Mouse (Mus musculus) stomach, embryonic 15.5 days (tissue): ENCODE data around the gene Sulf2. TPM values are rescaled to one million over a fixed set of nuclear protein-coding genes. Genes with fewer than 3 reads are reported as not detected.
A peak's percentile ranks its signal among the peaks of the same experiment; 100 is the strongest.

Source experiments
- ATAC-seq: fragments of 200-750 bp; cut with Nextera tagmentation; 2 replicates; pipeline ENCODE4 v1.8.0; 2017; ENCODE audit warnings: low read depth, moderate number of reproducible peaks, moderate TSS enrichment; ENCODE audit not compliant: insufficient read depth, low FRiP score
- H3K27ac ChIP-seq: fragments of 300-500 bp; sonication (generic); 2 replicates; pipeline ENCODE4 v1.5.1; 2015; ENCODE audit warnings: mild to moderate bottlenecking, inconsistent platforms
- H3K27me3 ChIP-seq: fragments of 300-500 bp; sonication (generic); replicated peaks from 2 replicates; pipeline ENCODE4 v1.6.1; 2015; ENCODE audit warnings: inconsistent platforms
- H3K36me3 ChIP-seq: fragments of 300-500 bp; sonication (generic); 2 replicates; pipeline ENCODE4 v1.6.1; 2015; ENCODE audit warnings: inconsistent platforms
- H3K4me1 ChIP-seq: fragments of 300-500 bp; sonication (generic); 2 replicates; pipeline ENCODE4 v1.6.1; 2015; ENCODE audit warnings: inconsistent platforms
- H3K4me2 ChIP-seq: fragments of 300-500 bp; sonication (generic); 2 replicates; pipeline ENCODE4 v1.6.1; 2015; ENCODE audit warnings: mild to moderate bottlenecking, inconsistent platforms
- H3K4me3 ChIP-seq: fragments of 300-500 bp; sonication (generic); replicated peaks from 2 replicates; pipeline ENCODE4 v1.5.1; 2015; ENCODE audit warnings: inconsistent platforms
- H3K9ac ChIP-seq: fragments of 300-500 bp; sonication (generic); 2 replicates; pipeline ENCODE4 v1.6.1; 2015; ENCODE audit warnings: inconsistent platforms
- H3K9me3 ChIP-seq: fragments of 300-500 bp; sonication (generic); 2 replicates; pipeline ENCODE4 v1.6.1; 2016; ENCODE audit warnings: inconsistent platforms
- WGBS: fragments of 180-500 bp; shearing (Covaris S2); methylation state at CpG from one replicate; pipeline ENCODE4 v1.1.7; 2015; 5-methylcytosine and 5-hydroxymethylcytosine counted together
- polyA plus RNA-seq: library from polyadenylated mRNA; unstranded; fragments of >200 nt; fragmentation: Nextera tagmentation; extraction: Ambion mirVana; gene quantifications from 2 replicates; pipeline ENCODE4 v1.2.1, GENCODE M21; 2015

Gene Sulf2
- polyA plus RNA-seq, 1 experiment from 2014 or later, result 121 TPM

DNA sequence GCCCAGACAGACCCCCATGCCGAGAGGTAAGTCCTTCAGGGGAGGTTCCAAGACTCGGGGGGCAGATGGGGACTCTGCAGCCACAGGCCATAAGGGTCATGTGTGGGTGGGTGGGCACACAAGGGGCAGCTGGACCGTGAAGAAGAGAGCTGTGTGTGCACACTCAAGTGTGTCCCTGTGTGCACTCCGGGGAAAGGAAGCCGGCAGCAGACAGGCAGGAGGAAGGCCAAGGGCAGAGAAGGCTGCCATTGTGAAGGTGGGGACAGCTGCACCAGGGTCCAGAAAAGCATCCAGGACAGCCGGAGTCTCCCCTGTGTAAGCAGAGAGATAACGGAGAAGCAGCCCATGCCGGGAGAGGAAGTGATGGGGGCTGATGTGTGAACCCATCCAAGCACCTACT, 44.7 kb downstream of the Sulf2 start:
- Histone ChIP-seq H3K9me3 (no peaks in the 10 kb centered on the region), H3K36me3 (peaks cover 8% of the 10 kb centered on the region; the same call in 1 of the 2 replicates), H3K4me3 (no peak overlapping the region), H3K4me2 (no peak overlapping the region), H3K27me3 (no peaks in the 10 kb centered on the region), H3K27ac (no peak overlapping the region), H3K9ac (no peak overlapping the region), H3K4me1 (peaks cover 11% of the 10 kb centered on the region)
- WGBS, result 86% methylated on average over 8 of the region's 8 CpGs
- no peak for ATAC-seq

DNA sequence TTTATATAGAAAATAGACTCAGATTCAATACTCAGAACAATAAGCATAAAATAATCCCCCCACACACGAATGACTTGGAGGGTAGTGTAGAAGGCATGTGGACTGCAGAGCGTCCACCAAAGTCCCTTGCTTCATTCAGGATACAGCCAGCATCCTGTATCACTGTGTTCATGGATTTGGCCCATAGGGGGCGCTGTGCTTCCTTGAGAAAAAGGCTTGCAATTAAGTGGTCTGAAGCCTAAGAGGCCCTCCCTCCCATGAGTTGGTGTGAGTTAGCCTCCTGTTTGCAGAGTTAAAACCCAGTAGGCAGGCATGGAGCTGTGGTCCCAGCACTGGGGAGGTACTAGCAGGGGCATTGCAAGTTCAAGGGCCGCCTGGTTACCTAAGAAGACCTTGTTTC, 47.1 kb downstream of the Sulf2 start:
- 35% methylated on average over 4 of the region's 4 CpGs for WGBS
- Histone ChIP-seq H3K4me1 (peaks cover 8% of the 10 kb centered on the region), H3K4me3 (no peak overlapping the region), H3K4me2 (no peak overlapping the region), H3K27ac (no peak overlapping the region), H3K9me3 (no peaks in the 10 kb centered on the region), H3K36me3 (no peaks in the 10 kb centered on the region; the same call in 1 of the 2 replicates), H3K9ac (no peak overlapping the region), H3K27me3 (no peaks in the 10 kb centered on the region)
- no peak for ATAC-seq

DNA sequence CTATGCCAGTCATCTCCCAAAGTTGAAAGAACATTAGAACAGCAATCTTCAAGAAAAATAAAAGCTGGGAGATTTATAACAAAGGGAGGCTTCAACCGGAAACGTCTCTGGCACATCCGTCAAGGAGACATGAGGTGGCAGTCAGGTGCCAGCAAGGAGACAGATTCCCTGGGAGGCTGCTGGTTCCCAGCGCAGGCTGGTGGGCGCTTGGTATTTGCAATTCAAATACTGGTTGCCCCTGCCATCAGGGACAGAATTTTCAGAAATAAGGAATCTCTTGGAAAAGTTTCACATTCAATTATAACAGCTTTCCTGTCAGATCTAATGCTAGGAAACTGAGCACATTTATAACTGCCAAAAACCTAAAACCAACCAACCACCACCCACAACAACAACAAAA, 47.6 kb downstream of the Sulf2 start:
- Histone ChIP-seq H3K4me2 (no peak overlapping the region), H3K36me3 (no peaks in the 10 kb centered on the region; the same call in 1 of the 2 replicates), H3K4me1 (peaks cover 8% of the 10 kb centered on the region), H3K4me3 (no peak overlapping the region), H3K9me3 (no peaks in the 10 kb centered on the region), H3K27ac (no peak overlapping the region), H3K27me3 (no peaks in the 10 kb centered on the region), H3K9ac (no peak overlapping the region)
- WGBS, result 77% methylated on average over 5 of the region's 5 CpGs
- no peak for ATAC-seq

DNA sequence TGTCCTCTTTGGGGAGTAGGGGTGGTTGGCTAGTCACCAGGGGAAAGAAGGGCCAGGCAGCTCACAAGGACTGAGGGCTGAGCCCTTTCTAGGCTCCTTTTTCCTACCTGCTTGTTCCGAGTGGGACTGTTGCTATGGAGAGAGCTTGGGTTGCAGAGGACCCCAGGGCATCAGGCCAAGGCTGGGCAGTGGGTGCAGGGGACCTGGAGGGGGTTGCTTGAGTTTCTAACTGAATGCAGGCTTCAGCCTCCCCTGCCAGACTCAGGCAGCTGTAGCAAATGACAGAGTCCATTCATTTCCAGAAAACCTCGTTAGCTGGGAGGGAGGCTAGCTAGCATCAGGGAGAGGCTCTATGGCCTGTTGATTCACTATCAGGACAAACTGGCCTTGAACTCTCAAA, 48.8 kb downstream of the Sulf2 start:
- Histone ChIP-seq H3K4me1 (peaks cover 8% of the 10 kb centered on the region), H3K4me3 (no peak overlapping the region), H3K27ac (peak overlapping the region; percentile 78), H3K27me3 (no peaks in the 10 kb centered on the region), H3K36me3 (no peaks in the 10 kb centered on the region; the same call in 1 of the 2 replicates), H3K4me2 (no peak overlapping the region), H3K9ac (no peak overlapping the region), H3K9me3 (no peaks in the 10 kb centered on the region)
- 55% methylated on average over 2 of the region's 2 CpGs for WGBS
- no peak for ATAC-seq

DNA sequence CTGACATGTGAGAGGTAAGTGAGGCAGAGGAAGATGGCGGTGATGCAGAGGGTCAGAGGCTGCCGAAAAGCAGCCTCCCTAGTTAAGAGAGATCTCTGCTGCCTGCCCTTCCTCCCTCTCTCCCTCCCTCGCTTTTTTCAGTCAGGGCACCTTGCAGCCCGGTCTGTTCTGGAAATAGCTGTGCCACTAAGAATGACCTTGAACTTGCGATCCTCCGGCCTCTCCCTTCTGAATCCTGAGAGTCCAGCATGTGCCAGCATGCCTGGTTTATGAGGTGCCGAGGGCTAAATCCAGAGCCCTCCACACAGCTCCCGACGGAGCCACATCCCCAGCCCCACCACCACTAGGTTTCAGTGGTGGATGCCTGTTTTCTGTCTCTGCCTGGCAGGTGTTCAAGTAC, 49.6 kb downstream of the Sulf2 start:
- 60% methylated on average over 9 of the region's 9 CpGs for WGBS
- Histone ChIP-seq H3K9ac (no peak overlapping the region), H3K27ac (peak overlapping the region; percentile 78), H3K9me3 (no peaks in the 10 kb centered on the region), H3K4me3 (no peak overlapping the region), H3K4me1 (peaks cover 8% of the 10 kb centered on the region), H3K4me2 (no peak overlapping the region), H3K27me3 (no peaks in the 10 kb centered on the region), H3K36me3 (no peaks in the 10 kb centered on the region; the same call in 1 of the 2 replicates)
- no peak for ATAC-seq

DNA sequence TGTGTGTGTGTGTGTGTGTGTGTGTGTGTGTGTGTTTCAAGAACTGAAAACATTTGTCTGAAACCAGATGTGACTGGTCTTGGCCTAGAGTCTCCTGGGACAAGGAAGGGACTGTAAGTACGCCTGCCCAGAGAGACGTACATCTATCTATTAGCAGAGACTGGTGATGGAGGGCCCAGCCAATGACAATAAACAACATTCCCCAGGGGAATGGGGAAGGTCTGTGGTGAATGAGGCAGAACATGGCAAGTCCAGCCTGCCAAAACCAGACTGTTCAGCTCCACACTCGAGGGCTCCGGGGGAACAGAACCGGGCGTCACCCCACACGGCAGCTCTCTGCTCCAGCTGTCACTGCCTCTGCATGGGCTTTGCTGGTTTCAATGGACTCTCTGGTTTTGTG, 52.6 kb downstream of the Sulf2 start:
- no peaks in the 10 kb centered on the region for H3K36me3 ChIP-seq
- 77% methylated on average over 7 of the region's 7 CpGs for WGBS
- no peaks in the 10 kb centered on the region; the same call in 1 of the 2 replicates for H3K4me1 ChIP-seq
- H3K27me3 ChIP-seq, result no peaks in the 10 kb centered on the region
- no peak overlapping the region for H3K4me2 ChIP-seq
- no peak overlapping the region for H3K9ac ChIP-seq
- no peak overlapping the region for H3K4me3 ChIP-seq
- H3K9me3 ChIP-seq, result no peaks in the 10 kb centered on the region
- ATAC-seq, result no peak
- H3K27ac ChIP-seq, result no peak overlapping the region

DNA sequence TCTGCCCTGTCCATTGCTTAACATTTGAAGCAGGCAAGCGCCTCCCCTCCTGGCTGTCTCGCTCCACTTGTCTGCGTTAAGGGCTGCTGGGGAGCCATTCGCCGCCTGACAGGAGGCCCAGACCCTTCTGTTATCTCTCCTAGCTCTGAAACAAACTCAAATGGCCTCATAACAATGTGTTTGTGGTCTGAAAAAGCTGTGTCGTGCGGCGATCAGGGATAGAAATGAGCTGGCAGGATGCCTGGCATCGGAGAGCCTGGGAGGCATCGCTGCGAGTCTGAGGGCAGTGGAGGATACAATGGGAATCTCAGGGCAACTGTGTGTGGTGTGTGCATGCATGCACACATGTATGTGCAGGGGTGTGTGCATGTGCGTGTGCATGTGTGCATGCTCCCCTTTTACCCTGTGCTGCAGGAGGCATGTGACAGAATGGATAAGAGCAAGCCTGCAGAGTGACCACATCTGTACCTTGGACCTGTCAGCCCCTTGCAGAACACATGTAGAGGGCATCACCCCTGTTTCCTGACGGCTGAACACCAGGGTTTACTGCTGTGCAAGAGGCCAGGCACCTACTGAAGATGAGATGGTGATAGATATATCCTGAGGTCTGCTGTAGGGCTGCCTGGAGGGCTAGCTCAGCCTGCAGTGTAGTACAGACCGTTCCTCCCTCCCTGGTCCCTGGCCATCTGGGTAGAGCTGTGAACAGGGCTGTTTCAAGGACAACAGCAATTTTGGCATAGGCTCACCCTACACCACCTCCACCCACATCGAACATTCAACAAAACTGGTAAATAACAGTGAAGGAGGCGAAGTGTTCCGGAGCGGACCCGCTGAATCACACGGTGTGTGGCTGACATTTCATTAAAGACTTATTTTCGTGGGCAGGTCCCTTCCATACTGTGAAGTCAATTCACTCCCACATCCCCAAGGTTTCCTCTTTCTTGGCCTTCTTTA, 54.9 kb downstream of the Sulf2 start:
- H3K9ac ChIP-seq, result no peak overlapping the region
- no peak overlapping the region for H3K27ac ChIP-seq
- no peak for ATAC-seq
- H3K27me3 ChIP-seq, result no peaks in the 10 kb centered on the region
- no peaks in the 10 kb centered on the region; the same call in 1 of the 2 replicates for H3K4me1 ChIP-seq
- 79% methylated on average over 21 of the region's 21 CpGs for WGBS
- H3K9me3 ChIP-seq, result no peaks in the 10 kb centered on the region
- no peak overlapping the region for H3K4me2 ChIP-seq
- no peak overlapping the region for H3K4me3 ChIP-seq
- H3K36me3 ChIP-seq, result no peaks in the 10 kb centered on the region

DNA sequence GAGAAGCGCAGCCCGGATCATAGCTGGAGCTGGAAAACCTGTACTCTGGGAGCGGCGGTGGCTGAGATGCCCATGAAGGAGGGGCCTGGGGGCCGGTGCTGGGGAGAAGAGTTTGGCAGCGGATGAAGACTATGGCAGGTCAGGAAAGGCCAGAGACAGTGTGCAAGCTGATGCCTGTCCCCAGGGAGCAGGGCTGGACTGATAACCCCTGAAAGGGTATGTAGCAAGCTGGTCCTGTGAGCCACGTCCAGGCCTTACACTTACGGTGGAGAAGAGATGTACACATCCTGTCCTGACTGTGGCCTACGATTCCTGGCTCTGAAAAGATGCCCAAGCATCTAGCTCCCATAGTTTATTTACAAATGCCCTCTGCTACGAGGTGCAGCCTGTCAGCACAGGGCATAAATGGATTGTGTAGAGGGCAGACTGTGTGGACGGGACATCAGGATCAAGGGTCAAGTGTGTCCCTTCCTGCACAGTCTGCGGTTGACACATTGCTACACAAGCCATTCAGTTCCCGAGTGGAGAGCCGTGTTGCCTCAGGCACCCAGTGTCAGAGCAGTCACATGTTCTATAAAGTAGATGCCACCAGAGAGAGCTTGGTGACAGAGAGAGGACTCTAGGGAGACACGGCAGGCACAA, 57.0 kb downstream of the Sulf2 start:
- peaks cover 9% of the 10 kb centered on the region; the same call in 1 of the 2 replicates for H3K36me3 ChIP-seq
- no peak overlapping the region for H3K4me3 ChIP-seq
- H3K4me2 ChIP-seq, result no peak overlapping the region
- no peaks in the 10 kb centered on the region for H3K27me3 ChIP-seq
- no peaks in the 10 kb centered on the region; the same call in 1 of the 2 replicates for H3K4me1 ChIP-seq
- 68% methylated on average over 15 of the region's 15 CpGs for WGBS
- no peaks in the 10 kb centered on the region for H3K9me3 ChIP-seq
- no peak for ATAC-seq
- H3K27ac ChIP-seq, result no peak overlapping the region
- no peak overlapping the region for H3K9ac ChIP-seq

DNA sequence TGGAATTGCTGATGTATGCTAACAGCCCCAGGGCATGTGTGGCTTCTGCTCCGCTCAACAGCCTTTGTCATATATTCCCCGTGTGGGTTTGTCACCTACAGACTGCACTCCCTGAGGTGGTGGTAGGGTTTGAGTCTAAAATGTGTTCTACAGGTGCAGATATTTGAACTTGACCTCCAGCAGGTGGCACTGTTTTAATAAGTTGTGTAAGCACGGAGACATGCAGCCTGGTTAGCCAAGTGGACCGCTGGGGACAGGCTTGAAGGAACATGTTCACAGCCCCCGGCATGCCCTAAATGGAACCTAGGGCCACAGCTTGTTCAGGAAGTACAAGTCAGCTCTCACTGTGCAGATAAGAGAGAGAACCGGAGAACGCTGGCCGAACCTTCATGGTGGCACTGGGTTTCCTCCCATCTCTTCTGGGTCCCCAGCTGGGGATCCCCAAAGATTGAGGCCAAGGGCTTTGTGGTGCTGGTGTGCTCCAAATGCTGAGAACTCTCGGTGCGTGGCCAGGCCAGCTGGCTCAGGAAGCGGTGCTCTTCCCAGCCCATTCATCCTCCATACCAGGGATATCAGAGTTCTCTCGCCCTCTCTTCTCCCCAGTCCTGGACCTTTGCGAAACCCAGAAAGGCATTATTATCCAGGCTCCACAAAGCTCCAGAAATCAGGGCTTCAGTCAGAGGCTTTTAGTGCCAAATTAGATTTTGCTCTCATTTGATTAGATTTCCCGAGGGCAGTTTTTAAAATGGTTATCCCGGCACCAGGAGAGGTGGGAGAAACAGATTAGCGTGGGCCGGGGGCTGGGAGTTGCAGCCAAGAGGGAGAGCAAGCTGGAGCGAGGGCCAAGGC, 57.8 kb downstream of the Sulf2 start:
- no peak overlapping the region for H3K4me2 ChIP-seq
- no peak overlapping the region for H3K9ac ChIP-seq
- H3K4me1 ChIP-seq, result no peaks in the 10 kb centered on the region; the same call in 1 of the 2 replicates
- H3K36me3 ChIP-seq, result peaks cover 14% of the 10 kb centered on the region
- no peaks in the 10 kb centered on the region for H3K9me3 ChIP-seq
- H3K27ac ChIP-seq, result no peak overlapping the region
- H3K27me3 ChIP-seq, result no peaks in the 10 kb centered on the region
- H3K4me3 ChIP-seq, result no peak overlapping the region
- no peak for ATAC-seq
- whole genome bisulfite sequencing, result 77% methylated on average over 18 of the region's 18 CpGs

DNA sequence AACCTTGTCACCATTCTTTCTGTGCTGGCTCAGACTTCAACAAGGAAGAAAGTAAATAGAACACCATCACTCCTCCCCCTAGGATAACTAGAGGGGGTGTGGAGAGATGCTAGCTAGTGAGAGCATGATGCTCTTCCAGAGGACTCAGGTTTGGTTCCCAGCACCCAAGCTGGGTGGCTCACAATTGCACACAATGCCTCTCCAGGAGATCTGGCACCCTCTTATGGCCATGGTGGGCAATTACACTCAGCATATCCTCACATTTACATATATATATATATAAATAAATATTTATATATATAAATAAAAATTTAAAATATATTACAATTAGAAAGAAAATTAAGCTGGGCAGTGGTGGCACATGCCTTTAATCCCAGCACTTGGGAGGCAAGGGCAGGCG, 58.6 kb downstream of the Sulf2 start:
- ATAC-seq, result no peak
- 89% methylated on average over 1 of the region's 1 CpGs for WGBS
- Histone ChIP-seq H3K36me3 (peaks cover 16% of the 10 kb centered on the region), H3K9me3 (no peaks in the 10 kb centered on the region), H3K27ac (no peak overlapping the region), H3K4me2 (no peak overlapping the region), H3K4me3 (no peak overlapping the region), H3K4me1 (no peaks in the 10 kb centered on the region; the same call in 1 of the 2 replicates), H3K9ac (no peak overlapping the region), H3K27me3 (no peaks in the 10 kb centered on the region)

DNA sequence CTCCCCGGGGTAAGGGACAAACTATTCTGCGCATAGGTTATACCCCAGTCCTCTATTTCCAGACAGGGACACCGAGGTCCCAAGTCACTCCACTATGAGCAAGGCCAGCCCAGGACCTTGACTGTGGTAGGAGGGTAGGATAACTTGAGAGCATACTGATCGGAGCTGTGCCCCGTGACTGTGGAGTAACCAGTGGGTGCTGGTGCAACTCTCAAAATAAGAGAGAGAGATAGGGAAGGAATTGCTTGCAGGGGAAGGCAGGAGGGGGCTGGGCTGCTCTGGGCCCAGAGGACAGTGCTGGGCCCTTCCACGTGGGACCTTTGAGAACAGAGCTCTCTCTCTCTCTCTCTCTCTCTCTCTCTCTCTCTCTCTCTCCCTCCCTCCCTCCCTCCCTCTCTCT, 59.2 kb downstream of the Sulf2 start:
- Histone ChIP-seq H3K4me2 (no peak overlapping the region), H3K36me3 (peaks cover 16% of the 10 kb centered on the region), H3K27me3 (no peaks in the 10 kb centered on the region), H3K9me3 (no peaks in the 10 kb centered on the region), H3K27ac (no peak overlapping the region), H3K4me3 (no peak overlapping the region), H3K4me1 (no peaks in the 10 kb centered on the region; the same call in 1 of the 2 replicates), H3K9ac (no peak overlapping the region)
- no peak for ATAC-seq
- 81% methylated on average over 6 of the region's 6 CpGs for WGBS
